Mouse (Mus musculus): Measurements from ENCODE around the gene Magi2.
A peak's percentile ranks its signal among the peaks of the same experiment; 100 is the strongest.
"Not testable (repeated sequence)": the region's sequence is repeated elsewhere in the genome, so short reads cannot be mapped to it uniquely, and the experiment has no call there.

The Magi2 gene

DNA sequence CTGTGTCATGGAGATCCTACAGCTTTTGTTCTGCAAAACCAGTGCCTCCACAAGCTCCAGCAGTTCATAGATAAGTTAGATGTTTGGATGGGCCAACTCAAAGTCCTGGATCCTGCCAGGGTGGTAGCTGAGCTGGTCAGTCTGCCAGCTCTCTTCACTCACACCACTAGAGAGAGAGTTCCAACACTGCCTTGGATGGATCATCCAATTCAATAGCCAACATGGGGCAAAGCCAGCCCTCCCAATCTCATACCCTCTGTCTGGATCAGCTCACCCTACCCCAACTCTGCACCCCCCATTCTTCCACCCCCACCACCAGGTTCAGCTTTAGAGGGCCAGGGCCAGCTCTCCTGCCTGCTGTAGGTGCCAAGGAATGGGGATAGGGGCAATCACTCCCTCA is 235.7 kb downstream of the Magi2 start:
- no peak for DNase-seq (ENCODE audit: low spot score)

DNA sequence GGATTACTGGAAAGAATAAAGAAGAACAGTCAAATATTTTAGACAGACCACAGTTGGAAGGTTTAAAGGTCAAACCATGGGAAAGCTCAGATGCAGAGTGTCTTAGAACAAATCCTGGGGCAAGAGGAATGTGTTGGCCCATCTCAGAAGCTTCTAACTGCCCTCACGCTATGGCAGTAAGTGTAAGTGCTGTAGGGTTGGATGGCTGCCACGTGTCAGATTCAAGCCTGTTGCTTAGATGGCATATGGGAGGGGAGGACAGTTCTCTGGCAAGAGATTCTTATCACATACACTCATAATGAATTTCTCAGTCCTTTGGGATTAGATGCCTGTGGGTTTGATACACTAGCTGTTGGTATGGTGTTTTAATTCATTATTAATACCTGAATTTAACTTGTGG is 238.5 kb downstream of the Magi2 start:
- DNase-seq (ENCODE audit: low spot score) = no peak

DNA sequence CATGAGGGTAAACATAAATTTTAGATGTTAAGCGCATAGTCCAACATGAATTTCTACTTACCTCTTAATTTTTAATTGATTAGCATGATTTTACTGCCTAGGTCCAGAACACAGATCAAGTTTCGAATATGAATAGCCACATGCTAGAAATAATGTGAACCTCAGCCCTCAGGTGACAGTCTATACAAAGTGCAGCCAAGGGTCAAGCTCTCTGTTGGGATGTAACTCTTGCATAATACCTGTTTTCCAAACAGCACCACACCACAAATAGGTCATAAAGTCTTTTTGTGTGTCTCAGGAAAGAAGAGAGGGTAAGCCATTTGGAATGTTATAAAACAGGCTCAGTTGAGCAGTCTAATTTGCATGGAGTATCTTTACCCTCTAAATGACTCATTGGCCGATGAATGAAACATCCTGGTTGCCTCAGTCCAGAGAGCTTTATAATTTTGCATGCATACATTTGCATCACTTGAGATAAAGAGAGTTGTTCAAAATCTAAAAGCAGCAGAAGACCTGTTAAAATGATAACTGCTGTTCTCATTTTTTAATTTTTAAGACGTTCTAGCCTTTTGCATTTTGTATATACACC is 246.1 kb downstream of the Magi2 start:
- no peak for DNase-seq (ENCODE audit: low spot score)

DNA sequence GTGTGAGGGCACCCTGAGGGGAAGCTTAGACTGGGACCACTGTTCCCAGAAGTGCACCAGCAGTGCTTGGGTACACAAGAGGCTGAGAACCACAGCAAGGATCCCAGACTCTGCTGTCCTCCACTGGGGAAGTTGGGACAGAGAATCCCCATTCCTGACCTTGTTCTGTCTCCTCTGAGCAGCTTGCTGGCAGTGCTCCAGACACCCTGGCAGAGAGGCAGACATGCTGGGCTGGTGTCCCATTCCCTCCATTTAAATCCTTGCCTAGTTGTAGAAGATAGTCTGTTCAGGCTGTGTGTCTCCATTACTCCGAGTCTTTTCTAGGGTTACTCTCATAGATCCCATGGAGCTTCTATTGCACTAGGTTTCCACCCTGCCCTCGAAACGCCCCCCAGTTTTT is 256.1 kb downstream of the Magi2 start:
- DNase-seq (ENCODE audit: low spot score) = no peak

DNA sequence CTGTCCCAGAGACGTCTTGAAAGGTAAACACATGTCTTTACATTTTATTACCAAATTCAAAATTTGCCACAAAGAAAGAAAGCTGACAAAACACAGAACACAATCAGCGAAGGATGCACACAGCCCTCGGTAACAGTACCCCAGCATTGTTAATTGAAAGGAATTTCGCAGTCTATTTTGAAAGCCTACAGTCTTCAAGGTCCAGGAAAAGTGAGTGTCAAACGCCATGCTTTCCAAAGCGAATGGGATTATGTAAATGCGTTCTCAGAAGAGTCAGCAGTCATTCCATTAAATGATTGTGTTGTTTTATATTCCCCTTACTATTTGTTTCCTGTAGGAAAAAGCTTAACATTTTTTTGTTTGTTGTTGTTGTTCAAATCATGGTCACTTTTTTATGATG is 261.1 kb downstream of the Magi2 start:
- no peak for DNase-seq (ENCODE audit: low spot score)

DNA sequence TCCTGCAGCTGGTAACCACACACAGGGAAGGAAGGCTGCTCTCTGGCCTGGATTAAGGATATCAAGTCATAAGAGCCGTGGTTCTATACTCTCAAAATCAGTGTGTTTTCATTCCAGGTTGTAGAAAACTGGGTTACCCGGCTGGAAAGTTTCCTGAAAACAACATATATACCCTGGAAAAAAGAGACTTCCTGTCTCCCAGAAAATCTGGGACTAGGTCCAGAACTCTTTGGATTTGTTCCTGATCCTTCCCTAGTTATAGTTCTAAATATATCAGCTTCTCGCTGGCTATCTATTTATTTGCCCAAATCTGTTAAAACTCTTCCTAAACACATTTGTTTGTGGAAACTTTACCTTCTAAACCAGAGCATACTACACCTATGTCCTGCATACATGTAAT is 274.2 kb downstream of the Magi2 start:
- DNase-seq (ENCODE audit: low spot score) = no peak

DNA sequence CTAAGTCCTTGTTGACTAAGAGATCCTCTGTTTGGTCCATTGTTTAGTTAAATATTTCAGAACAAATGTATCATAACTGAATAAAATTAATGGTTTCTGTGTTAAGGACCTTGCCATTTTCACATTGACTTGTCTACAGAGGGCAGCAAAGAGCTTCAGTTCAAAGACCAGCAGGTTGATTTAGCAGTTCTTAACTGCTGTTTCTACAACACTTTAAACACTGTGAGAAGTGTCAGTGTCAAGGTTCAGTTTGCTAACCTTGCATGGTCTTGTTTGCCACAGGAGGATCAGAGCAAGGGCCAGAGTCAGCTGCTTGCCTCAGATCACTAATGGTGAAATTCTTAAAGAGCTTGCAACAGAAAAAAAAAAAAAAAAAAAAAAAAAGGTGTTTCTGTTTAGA is 295.3 kb downstream of the Magi2 start:
- peak; percentile 10 for DNase-seq (ENCODE audit: low spot score)

DNA sequence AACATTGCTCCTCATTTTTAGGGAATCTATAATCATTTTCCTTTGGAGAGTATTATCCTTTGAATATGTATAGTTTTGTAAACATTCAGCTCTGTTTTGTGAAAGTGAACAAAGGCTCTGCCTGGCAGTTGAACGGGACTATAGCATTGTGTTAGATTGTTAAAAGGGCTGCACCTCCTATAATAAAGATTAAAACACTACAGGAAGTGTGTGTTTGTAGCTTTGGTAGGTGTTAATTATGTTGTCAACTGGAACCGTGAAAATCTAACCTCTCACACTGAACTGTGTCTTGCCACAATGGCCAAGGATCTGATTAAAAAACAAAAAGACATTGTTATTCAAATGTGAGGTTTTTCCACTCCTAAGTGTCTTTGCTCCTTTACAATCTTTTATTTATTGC is 312.5 kb downstream of the Magi2 start:
- DNase-seq (ENCODE audit: low spot score) = no peak

DNA sequence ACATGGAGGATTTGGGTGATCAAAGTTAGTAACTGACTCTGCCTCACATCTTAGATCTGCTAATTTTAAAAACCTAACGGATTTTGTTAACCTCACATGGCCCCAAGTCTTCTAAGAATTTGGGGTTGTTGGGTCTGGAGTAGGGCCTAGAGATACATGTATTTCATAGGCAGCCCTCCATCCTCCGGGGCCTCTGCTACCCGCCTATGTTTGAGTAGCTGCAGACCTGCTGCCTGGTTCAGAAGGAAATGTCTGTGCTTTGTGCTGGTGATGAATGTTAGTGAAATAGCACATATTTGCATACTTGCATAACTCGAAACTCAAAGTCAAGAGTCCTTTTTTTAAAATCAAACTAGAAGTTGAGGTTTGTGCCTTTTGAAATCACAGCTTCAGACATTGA is 319.6 kb downstream of the Magi2 start:
- no peak for DNase-seq (ENCODE audit: low spot score)

DNA sequence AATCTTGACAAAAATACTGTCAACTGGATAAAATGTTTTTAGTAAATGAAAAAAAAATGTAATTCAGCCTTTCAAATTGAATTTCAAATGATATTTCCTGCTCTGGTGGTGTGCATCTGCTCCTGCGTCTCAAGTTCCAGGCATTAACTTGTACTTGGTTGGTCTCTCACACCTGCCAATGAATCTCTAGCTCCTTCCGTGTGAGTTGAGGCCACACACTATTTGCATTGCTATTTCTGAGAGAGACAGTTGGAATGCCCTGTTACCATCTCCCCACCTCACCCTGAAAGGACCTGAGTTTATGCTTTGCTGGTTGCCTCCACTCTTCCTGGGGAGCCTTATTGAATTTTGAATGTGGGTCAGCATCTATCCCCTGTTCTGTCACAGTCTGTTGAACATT is 320.1 kb downstream of the Magi2 start:
- no peak for DNase-seq (ENCODE audit: low spot score)

DNA sequence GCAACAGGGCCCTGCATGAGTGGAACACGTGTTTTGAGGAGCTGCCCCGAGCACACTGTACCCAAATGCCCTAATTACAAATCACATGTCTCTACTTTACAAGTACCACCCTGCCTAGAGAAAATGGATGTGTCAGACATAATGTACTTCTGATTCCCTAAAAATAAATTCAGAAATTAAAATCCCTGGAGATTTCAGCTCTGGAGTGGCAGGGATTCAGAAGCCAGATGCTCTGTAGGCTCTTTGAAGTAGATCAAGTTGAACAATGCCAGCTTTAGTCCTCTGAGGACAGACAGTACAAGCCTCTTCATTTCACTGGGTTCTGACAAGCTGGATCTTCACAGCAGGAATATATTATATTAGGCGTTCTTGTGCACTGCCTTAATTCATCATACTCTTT is 326.7 kb downstream of the Magi2 start:
- DNase-seq (ENCODE audit: low spot score) = no peak

DNA sequence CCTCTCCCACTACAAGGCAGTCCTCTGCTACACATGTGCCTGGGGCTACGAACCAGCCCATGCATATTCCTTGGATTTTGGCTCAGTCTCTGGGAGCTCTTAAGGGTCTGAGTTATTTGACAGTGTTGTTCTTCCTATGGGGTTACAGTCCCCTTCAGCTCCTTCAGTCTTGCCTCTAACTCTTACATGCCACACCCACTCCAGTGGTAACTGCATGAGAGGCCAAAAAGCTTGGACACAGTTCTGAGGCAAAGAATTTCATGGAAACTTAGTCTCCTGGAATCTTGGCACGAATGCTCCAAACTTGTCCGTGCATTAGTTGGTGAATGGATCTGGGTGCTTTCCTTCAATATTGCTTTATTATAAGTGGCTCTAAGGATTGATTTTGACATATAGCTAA is 338.8 kb downstream of the Magi2 start:
- DNase-seq (ENCODE audit: low spot score) = no peak

DNA sequence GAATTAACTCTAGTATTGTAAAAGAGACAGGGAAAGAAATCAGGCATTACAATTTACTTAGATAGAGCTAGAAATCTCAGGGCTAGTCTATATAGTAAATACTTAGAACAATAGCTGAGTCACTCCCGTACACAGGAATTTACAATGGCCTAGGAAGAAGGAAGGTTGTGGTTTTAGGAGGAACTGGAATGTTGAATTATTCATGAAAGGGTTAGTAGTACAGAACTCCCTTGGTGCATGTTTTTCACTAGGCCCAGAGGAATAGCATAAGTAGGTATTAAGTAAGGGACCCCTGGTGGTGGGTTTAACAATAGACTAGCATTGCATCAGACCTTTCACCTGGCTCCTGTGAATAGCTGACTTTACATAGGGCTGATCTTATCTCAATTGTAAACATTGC is 339.3 kb downstream of the Magi2 start:
- not testable (repeated sequence) for DNase-seq (ENCODE audit: low spot score)

DNA sequence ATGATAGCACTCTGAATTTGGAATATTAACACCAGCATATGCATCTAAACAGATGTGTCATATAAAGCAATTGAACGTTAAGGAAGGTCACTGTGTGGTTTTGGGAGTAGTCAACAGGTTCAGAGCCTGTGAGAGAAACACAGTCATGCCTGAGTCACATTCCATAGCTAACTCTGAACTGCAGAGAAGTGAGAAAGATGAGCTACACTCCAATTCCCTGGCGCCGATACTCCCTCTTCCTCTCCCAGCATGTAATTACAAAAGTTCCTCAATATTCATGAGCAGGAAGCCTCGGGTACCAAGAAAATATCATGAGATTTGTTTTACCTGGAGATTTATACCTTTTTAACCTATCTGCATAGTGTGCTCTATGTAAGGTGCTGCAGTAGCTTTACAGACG is 380.9 kb downstream of the Magi2 start:
- DNase-seq (ENCODE audit: low spot score) = no peak

DNA sequence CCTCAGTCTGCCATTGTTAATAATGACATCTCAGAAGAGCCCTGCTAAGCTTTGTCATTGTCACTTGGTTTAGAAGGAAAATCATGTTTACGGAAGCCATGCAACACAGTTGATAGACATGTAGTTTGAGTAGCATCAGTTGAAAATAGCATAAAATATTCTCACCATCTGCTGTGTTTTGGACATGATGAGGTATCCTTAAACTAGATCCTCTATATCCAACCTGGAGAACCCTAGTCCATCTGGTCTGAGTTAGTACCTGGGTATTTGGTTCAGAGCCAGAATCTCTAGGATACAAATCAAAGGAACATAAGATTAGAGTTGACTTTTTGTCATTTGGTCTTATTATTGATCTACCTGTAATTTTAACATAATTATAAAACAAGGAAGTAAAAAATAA is 385.0 kb downstream of the Magi2 start:
- DNase-seq (ENCODE audit: low spot score) = no peak

DNA sequence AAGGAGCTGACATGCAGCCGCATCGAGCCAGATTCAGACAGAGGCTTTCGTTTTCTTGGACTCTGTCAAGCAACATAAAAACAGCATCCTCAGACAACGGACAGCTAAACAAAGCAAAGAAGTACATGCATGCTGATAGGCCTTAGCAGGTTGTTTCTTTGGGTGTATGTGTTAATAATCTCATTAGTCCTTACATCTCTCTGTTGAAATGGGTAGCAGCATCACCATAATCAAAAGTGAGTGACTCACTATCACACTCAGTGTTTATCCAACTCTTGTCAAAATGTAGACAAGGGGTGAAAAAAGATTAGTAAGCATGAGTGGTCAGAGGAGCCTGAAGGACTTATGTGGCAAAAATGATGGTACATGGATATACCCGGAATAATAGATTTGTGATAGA is 394.8 kb downstream of the Magi2 start:
- no peak for DNase-seq (ENCODE audit: low spot score)

DNA sequence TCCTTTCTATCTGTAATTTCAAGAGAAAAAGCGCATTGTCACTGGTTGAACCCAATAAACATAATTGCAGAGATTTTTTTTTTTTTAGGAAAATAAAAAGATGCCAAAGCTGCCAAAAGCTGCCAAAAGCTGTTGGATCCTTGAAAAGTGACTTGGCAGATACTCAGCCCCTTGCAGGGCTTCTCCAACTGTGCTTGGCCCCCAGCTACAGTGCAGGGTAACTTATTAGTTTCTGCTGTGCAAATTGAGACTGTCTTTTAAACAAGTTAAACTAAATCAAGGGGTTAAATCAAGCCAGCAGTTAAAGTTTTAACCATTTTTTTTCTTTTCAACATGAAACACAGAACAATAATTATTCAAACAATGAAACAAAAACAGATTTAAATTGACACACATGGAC is 407.1 kb downstream of the Magi2 start:
- no peak for DNase-seq (ENCODE audit: low spot score)

DNA sequence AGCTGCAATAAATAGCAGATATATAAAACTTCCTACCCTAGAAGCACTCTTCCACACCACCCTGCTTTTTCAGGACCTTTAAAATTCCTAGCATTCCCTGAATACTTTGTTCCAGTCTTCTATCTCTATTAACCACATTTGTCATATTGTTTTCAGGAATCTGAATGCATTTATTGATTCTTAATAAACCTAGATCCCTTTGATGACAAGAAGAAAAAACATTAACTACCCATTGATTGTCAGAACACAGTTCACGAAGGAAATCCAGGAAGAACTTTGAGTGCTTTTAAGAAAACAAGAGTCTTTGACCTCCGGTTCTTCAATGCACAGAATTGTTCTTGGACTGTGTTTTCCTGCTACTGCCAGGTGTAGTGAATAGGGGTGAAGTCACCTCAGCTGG is 411.0 kb downstream of the Magi2 start:
- DNase-seq (ENCODE audit: low spot score) = no peak

DNA sequence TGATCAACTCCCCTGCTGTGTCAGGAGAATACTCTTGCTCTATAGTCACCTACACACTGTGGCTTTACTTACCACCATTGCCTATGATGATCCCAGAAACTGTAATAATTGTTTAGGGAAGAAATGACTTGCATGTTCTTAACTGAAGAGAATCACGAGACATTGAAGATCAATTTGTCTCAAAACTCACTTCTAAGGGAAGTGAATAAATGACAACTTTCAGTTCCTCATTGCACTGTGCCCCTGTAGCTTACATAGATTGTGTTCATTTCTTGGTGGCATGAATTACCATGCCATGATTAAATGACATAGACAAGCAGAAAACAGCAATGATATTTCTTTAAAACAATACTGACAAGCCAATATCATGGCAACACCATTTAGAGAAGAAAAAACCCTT is 429.1 kb downstream of the Magi2 start:
- DNase-seq (ENCODE audit: low spot score) = no peak

DNA sequence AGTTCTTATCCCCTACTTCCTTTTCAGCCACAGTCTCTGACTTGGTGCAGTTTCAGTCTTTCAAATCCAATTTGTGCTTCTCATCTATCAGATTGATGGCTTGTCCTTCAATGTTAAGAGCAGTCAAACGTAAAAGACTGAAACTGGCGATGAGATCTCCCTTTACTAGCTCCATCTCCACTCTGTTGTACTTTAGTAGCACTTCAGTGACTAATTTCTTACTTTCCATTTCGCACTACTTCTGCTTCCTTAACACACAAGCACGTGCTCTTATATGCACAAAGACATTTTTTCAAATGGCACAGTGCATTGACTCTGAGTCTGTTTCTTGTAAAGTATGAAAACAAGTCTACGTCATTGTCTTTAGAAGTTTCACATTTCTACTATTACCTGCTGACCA is 439.6 kb downstream of the Magi2 start:
- DNase-seq (ENCODE audit: low spot score) = no peak

DNA sequence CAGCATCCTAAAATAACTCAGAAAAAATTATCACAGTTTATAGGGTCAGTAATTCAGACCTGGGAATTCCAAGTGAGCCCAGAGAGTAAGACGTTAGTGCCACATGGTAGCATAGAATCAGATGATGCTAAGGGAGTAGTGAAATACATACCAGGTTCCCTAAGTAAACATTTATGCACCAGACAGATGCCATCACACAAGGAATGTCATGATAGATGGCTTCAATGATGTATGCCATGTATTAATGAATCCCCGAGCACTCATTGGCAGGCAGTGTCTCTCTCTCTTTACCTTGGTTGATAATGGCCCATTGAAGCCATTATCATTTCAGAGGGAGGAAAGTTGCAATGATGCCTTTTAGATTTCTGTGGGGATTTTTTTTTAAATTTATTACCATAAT is 490.5 kb downstream of the Magi2 start:
- DNase-seq (ENCODE audit: low spot score) = no peak

DNA sequence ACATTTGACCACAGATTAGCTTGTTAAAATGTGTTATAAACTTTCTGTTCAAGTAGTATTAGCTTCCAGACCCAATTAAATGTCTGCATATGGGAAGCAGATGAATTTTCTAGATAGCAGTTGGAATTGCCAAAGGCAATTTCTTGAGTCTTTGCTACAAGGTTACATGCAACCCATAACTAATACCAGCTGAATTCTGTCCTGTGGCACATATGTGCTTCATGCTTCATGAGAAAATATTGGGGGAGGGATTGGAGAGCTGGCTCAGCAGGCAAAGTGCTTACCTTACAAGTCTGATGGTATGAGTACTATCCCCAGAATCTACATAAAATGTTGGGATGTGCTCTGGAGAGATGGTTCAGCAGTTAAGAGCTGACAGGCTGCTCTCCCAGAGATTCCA is 499.4 kb downstream of the Magi2 start:
- DNase-seq (ENCODE audit: low spot score) = no peak

DNA sequence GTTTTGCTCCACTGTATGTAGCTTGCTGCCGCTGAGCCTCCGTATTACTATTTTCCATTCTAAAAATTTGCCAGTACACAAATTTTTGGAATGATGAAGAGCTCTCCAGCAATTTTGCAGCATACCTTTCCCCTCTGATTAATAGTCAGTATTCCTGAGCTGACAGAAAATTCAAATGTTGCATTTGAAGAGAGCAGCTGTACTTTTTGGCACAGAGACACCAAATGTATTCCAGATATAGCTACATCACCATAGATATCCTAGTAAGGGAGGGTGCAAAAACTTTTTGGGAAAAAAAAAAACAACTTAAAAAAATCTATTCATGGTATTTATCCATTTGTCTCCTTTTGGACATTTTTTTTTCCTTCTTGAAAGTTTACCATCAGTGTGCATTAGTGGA is 518.5 kb downstream of the Magi2 start:
- DNase-seq (ENCODE audit: low spot score) = no peak

DNA sequence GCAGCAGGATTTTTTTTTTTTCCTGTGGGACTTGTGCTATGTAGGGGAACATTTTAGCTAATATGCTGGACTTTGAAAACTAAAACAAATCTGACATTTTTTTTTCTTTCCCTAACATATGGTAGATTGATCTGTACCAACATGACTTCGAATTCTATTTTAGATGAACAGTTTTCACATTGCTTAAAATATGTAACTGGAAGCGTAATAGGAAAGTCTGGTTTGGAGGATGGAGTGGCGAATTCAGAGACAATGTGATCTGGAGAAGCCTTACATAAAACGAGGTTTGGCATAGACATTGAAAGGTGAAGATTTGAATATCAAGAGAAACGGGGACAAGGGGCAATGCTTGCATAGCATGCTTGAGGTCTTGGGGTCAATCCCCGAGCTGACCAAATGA is 519.1 kb downstream of the Magi2 start:
- DNase-seq (ENCODE audit: low spot score) = no peak

DNA sequence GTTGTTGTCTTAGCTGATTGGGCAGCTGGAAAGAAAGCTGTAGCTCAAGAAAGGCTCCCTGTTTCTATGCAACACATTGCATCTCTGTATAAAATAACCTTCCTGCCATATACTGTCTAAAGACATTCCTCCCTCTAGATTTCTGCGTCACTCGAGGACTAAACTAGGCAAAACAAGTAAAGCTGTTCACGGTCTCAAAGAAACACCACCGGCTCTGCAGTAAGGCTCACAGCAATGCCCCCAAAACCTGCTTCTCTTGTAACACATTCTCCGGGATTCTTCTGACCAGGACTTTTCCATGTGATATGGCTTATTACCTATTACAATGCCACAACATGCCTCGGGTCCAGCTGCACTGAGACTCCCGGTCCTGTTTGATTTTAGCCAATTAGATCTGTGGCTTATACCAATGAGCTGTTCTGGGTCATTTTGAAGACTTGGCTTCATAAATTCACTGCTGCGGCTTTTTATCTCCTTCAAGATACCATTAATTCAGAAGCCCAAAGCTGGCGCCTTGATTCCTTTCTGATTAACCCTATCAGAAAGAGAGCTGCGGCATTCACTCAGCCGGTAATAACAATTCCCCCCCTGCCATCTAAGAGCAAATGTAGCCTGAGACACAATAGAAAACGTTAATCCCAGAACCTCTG is 520.2 kb downstream of the Magi2 start:
- DNase-seq (ENCODE audit: low spot score) = no peak

Measured in lung, postnatal 25 days (tissue).